Mouse (Mus musculus) gastrocnemius, adult 8-10 months (tissue): ENCODE data around the gene Cdh22. TPM values are rescaled to one million over a fixed set of nuclear protein-coding genes. Genes with fewer than 3 reads are reported as not detected.

Source experiments
- DNase-seq, 2 experiments: peaks; one replicate each; pipeline ENCODE4 v3.0.0; 2022; ENCODE audit warnings: low spot score in 2 of 2
- total RNA-seq, 4 experiments: library from RNA; stranded (reverse); gene quantifications; 2 replicates each; pipeline ENCODE4 v1.2.4; 2022

The Cdh22 gene
- total RNA-seq, 4 experiments from 2014 or later: 0.68 to 0.99 (median 0.95) TPM

- no peak for DNase-seq
These were observed 23.7 kb downstream of the Cdh22 start for GRCm38 (mm10) chr2:165210948-165211347.

- DNase-seq: no peak
These were observed 27.0 kb downstream of the Cdh22 start for GRCm38 (mm10) chr2:165207689-165208088.

DNA sequence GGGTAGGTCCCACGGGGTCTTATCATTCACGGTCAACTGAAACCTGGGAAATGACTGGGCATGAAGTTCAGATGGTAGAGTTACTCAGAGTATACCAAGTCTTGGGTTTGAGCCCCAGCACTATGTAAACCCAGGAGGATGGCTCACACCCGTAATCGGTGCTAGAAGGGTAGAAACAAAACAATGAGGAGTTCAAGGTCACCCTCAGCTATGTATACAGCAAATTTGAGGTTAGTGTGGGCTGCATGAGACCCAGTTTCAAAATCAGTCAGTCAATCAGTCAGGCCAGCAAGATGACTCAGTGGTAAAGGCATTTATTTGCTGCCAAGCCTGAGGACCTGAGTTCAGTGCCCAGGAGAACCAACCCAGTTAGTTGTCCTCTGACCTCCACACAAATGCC, 27.6 kb downstream of the Cdh22 start:
- DNase-seq: no peak

DNA sequence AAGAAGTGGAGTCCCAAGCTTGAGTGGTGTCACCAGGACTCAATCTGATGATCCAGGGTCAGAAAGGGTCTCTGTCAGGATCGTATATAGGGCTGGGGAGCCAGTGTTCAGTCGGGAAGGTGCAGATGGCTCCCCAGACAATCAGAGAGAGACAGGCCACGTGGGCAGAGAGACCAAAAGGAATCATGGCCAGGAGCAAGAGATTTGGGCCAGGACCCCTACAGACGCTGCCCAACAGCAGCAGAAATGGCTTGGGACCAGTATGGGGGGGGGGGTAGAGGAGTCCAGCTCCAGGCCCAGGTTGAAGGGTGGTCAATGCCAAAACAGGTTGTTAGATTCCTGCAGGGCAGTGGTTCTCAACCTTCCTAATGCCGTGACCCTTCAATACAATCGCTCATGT, 29.2 kb downstream of the Cdh22 start:
- DNase-seq: no peak

DNA sequence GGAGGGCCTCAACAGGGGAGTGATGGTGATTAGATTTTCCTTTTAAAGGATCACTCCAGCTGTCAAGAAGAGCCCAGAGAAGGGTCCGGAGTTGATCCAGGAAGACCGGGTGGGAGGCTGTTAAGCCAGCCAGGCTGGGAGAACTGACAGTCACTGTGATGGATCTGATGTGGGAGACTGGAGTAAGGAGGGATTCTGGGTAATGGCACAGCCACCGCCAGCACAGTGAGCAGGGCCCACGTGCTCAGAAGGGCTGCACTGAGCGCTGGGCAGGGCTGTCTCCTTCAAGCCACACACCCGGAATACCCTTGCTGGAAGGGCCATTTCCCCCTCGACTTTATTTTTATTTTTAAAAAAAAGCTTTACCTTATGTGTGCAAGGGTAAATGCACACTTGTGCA, 29.7 kb downstream of the Cdh22 start:
- DNase-seq: no peak

DNA sequence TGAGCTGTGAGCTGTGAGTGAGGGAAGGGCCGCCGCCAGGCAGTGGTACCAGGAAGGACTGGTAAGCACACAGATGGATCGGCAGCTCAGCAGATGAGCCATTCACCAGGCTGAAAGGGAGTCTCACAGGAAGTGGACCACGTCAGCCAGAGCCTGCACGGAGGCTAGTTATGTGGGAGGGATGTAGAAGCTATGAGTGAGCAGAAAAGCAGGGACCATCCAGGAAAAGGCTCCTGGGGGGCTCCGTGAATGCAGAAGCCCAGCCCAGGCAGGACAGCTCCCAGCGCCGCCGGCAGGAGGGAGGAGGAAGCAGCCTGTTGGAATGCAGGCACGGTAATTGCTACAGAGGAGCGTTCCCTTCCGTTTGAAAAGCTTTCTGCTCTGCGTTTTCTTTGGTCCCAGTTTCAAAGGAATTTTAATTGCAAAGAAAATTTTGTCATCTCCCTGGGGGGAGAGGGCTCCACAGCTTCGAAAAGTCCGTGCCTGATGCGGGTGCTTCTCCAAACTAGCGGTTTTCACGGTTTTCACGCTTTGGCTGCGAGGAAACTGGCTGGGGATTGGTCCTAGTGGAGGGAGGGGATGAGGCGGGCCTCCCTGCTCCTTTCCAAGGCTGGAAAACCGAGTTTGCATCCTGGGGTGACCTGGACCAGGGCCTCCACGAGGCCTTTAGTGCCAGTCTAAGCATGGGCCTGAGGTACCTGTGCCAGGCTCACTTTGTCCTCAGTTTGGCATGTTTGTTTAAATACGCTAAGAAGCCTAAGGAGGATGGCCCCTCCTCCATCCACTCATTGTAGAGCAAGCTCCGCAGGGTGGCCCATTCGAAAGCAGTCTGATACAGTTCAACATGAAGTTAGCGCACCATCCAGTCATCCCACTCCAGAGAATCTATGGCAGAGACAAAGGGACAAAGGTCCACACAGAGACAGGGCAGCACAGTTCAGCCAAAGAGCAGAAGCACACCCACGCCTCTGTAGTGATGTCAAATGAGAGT, 32.6 kb downstream of the Cdh22 start:
- DNase-seq: no peak

DNA sequence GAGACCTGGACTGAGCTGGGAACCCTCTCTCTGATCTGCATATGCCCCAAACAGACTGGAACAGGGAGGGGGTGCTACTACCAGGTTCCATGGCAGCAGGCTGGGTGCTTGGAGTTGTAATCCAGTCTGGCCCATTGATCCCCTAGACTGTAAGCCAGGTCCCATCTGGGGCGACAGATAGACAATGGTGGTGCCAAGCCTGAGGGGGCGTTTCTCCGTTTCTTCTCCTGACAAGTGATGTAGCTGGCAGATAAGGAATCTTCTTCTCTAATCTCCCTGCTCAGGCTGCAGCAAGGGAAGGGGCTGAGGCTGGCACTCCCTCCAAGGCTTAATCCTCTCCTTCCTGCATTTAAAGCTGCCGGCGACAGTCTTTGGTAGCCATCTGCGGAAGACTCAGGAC, 37.1 kb downstream of the Cdh22 start:
- no peak for DNase-seq

GRCm38 (mm10) chr2:165195411-165196182, 39.1 kb downstream of the Cdh22 start:
- no peak for DNase-seq

DNA sequence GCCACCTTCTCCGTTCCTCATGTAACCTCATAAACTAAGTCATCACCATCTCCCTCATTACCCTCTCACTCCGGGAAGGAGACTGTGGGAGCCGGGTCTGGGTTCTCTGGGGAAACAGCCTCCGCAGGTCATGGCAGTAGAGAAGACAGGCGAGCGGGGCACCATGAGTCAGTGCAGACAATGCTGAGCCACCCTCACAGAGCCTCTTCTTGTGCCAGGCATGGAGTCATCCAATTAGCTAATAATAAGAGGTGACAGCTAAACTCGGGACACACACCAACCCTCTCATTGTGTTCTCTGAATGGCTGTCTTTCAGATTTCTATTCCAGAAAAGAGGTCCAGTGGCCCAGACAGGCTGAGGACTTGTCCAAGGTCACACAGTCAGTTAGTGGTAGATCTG, 43.2 kb downstream of the Cdh22 start:
- no peak for DNase-seq

DNA sequence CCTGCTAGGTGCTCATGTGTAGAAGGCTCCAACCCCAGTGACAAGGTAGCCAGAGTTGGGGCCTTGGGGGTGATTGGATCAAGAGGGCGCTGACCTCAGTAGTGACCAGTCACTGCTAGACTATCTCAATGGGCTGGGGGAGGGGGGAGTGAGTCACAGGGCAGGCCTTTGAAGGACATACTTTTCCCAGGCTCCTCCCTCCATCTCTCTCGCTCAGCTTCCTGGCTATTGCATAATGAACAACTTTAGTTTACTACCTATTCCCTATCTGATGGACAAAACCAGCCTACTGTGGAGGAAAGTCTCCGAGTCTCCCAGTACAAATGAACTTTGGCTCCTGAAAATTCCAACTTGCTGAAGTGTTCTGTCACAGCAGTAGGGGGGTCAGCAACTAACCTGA, 45.1 kb downstream of the Cdh22 start:
- no peak for DNase-seq

DNA sequence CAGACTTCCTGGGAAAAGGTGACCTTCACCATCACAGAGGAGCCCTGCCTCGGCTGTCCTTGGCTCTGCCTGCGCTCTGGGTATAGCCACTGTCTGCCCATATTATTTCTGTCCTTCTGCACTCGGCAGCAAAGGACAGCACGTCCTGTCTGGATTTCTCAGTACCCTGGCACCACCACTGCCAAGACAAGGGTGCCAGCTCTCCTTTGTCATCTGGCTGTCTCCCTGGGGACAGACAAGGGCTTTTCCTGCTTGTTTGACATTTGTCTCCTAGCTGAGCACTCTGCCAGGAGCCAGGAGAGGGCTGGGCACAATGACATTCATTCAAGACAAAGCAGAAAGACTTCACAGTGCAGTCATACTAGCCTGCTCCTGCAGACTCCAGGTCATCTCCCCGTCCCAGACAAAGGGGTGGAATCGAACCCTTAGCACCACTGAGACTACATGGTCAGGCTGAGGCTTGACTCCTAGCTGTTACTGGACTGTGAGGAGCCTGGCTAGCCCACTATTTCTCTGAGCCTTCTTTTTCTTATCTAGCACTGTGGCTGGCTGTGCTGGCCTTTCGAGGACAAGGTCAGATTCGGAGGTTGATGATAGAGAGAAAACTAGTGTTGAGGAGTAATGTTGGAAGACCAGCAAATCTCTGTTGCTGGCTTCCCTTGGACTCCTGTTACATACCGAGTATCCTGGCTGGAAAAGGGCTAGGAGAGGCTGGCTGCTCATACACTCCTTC, 46.8 kb downstream of the Cdh22 start:
- DNase-seq: no peak

DNA sequence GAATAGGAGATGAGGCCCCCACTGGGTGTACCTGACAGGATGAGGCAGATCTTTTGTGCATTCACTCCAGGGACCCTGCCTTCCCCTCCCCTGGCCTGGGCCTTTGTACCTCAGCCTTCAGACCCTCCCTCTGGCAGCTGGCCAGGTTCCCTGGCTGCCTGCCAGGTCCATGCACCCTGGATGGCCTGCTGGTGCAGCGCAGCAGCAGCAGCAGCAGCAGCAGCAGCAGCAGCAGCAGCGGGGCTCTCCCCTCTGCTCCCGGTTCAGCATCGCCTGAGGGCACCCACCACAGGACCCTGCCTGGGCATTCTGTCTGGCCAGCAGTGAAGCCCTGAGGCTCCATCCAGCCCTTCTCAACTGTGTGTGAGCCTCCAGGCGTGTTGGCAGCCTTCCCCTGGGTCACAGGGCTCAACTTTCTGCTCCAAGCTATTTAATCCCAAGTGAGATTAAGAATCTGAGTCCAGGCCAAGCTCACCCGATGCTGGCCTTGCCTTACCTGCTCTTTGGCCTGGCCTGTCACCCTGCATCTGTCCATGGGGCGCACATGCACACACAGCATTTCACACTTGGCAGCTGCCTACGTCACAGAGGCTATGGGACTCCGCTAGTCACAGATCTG, 50.5 kb downstream of the Cdh22 start:
- DNase-seq: peak in 1 of 2 experiments; percentile 25

- DNase-seq: no peak
These were observed 52.3 kb downstream of the Cdh22 start for GRCm38 (mm10) chr2:165182085-165182976.

- no peak for DNase-seq
These were observed 55.4 kb downstream of the Cdh22 start for GRCm38 (mm10) chr2:165179231-165179630.

DNA sequence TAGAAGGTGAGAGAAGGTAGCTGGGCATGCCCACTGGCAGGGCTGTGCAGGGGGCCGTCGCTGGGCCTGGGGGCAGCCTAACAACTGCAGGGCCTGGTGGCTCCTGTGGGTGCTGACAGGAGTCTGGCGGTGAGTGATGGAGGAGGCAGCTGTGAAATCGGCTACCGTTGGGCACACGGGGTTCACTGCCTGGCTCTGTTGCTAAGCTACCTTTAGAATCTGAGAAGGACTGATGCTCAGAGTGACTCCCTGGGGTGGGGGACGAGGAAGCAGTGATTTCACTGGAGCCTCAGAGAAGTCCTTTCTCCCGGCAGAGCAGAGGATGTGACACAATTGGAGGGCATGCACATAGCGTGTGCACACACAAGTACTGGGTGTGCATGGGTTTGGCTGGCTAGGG, 57.7 kb downstream of the Cdh22 start:
- DNase-seq: no peak

- DNase-seq: no peak
These were observed 67.8 kb downstream of the Cdh22 start for GRCm38 (mm10) chr2:165166664-165167435.

GRCm38 (mm10) chr2:165162221-165162620, 72.4 kb downstream of the Cdh22 start:
- DNase-seq: no peak

- no peak for DNase-seq
These were observed 74.2 kb downstream of the Cdh22 start for GRCm38 (mm10) chr2:165160466-165160865.

GRCm38 (mm10) chr2:165159055-165159688, 75.5 kb downstream of the Cdh22 start:
- DNase-seq: no peak
